Mouse (Mus musculus) hindbrain, embryonic 12.5 days (tissue): ENCODE data around the gene Hmgb2. TPM values are rescaled to one million over a fixed set of nuclear protein-coding genes. Genes with fewer than 3 reads are reported as not detected.
A peak's percentile ranks its signal among the peaks of the same experiment; 100 is the strongest.
"Not testable (repeated sequence)": the region's sequence is repeated elsewhere in the genome, so short reads cannot be mapped to it uniquely, and the experiment has no call there.

Experiments
- ATAC-seq: fragments of 200-750 bp; cut with Nextera tagmentation; 2 replicates; pipeline ENCODE4 v1.8.0; 2017; ENCODE audit warnings: moderate TSS enrichment; ENCODE audit not compliant: low FRiP score
- H3K27ac ChIP-seq: fragments of 300-500 bp; sonication (generic); 2 replicates; pipeline ENCODE4 v1.5.1; 2016; ENCODE audit warnings: mild to moderate bottlenecking
- H3K27me3 ChIP-seq: fragments of 300-500 bp; sonication (generic); 2 replicates; pipeline ENCODE4 v1.6.1; 2016; ENCODE audit warnings: mild to moderate bottlenecking
- H3K36me3 ChIP-seq: fragments of 300-500 bp; sonication (generic); 2 replicates; pipeline ENCODE4 v1.6.1; 2016; ENCODE audit warnings: mild to moderate bottlenecking
- H3K4me1 ChIP-seq: fragments of 300-500 bp; sonication (generic); 2 replicates; pipeline ENCODE4 v1.6.1; 2016
- H3K4me2 ChIP-seq: fragments of 300-500 bp; sonication (generic); replicated peaks from 2 replicates; pipeline ENCODE4 v1.6.1; 2016; ENCODE audit warnings: mild to moderate bottlenecking
- H3K4me3 ChIP-seq: fragments of 300-500 bp; sonication (generic); 2 replicates; pipeline ENCODE4 v1.5.1; 2016; ENCODE audit warnings: mild to moderate bottlenecking
- H3K9ac ChIP-seq: fragments of 300-500 bp; sonication (generic); 2 replicates; pipeline ENCODE4 v1.6.1; 2016; ENCODE audit warnings: mild to moderate bottlenecking, moderate library complexity
- H3K9me3 ChIP-seq: fragments of 300-500 bp; sonication (generic); replicated peaks from 2 replicates; pipeline ENCODE4 v1.6.1; 2016; ENCODE audit warnings: mild to moderate bottlenecking
- whole genome bisulfite sequencing: fragments of 180-500 bp; shearing (Covaris S2); methylation state at CpG from one replicate; pipeline ENCODE4 v1.1.7; 2016; 5-methylcytosine and 5-hydroxymethylcytosine counted together
- polyA plus RNA-seq: library from polyadenylated mRNA; unstranded; fragments of >200 nt; fragmentation: Nextera tagmentation; extraction: Ambion mirVana; gene quantifications from 2 replicates; pipeline ENCODE4 v1.2.1, GENCODE M21; 2016

Gene Hmgb2
- polyA plus RNA-seq, 1 experiment from 2014 or later: 331 TPM

DNA sequence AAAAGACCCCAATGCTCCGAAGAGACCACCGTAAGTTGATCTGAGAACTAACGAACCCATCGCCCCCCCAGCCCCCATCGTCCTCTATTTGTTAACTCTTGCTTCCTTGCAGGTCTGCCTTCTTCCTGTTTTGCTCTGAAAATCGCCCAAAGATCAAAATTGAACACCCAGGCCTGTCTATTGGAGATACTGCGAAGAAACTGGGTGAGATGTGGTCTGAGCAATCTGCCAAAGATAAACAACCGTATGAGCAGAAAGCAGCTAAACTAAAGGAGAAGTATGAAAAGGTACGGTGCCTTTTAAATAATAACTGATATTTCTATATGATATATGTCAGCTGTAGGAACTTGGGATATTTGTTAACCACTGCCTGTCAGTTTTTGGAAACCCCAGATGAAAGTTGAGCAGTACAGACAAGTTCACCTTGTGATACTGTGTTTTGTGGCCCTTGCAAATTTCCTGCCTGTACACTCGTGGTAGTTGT is 1.5 kb downstream of the Hmgb2 start:
- not testable (repeated sequence) for H3K4me1 ChIP-seq, H3K36me3 ChIP-seq, ATAC-seq, H3K9me3 ChIP-seq, H3K27me3 ChIP-seq, H3K27ac ChIP-seq
- peak overlapping the region; percentile 74 for H3K4me2 ChIP-seq
- H3K4me3 ChIP-seq: peak overlapping the region; percentile 80
- H3K9ac ChIP-seq: peak overlapping the region; percentile 97
- WGBS: 31% methylated on average over 10 of the region's 10 CpGs

DNA sequence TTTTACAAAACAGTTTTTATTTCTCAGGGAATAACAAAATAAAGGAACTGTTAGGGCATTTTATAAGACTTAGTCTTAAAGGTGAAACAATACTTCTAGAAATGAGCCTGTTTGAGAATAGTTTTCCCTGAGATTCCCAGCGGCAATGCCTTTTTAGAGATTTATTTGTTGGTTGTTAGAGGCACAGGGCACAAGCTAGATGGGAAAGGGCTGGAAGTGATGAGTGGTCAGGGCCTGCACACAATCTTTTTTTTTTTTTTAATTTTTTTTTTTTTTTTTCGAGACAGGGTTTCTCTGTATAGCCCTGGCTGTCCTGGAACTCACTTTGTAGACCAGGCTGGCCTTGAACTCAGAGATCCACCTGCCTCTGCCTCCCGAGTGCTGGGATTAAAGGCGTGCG is 5.0 kb downstream of the Hmgb2 start:
- not testable (repeated sequence) for H3K4me3 ChIP-seq, H3K27me3 ChIP-seq, H3K4me1 ChIP-seq, H3K36me3 ChIP-seq, H3K27ac ChIP-seq, H3K4me2 ChIP-seq, ATAC-seq, H3K9me3 ChIP-seq, H3K9ac ChIP-seq
- WGBS: 92% methylated on average over 4 of the region's 5 CpGs

- H3K4me3 ChIP-seq: no peak overlapping the region
- H3K27ac ChIP-seq: no peak overlapping the region
- no peak overlapping the region for H3K4me2 ChIP-seq
- H3K9ac ChIP-seq: no peak overlapping the region
- peaks cover 9% of the 10 kb centered on the region for H3K4me1 ChIP-seq
- 90% methylated on average over 3 of the region's 3 CpGs for WGBS
- H3K27me3 ChIP-seq: no peaks in the 10 kb centered on the region
- no peaks in the 10 kb centered on the region for H3K9me3 ChIP-seq
- no peak for ATAC-seq
- 0 out of 2 replicates have a peak, but pooled peaks cover 5% of the 10 kb centered on the region for H3K36me3 ChIP-seq
These were observed 6.0 kb downstream of the Hmgb2 start for GRCm38 (mm10) chr8:57517723-57518122.

DNA sequence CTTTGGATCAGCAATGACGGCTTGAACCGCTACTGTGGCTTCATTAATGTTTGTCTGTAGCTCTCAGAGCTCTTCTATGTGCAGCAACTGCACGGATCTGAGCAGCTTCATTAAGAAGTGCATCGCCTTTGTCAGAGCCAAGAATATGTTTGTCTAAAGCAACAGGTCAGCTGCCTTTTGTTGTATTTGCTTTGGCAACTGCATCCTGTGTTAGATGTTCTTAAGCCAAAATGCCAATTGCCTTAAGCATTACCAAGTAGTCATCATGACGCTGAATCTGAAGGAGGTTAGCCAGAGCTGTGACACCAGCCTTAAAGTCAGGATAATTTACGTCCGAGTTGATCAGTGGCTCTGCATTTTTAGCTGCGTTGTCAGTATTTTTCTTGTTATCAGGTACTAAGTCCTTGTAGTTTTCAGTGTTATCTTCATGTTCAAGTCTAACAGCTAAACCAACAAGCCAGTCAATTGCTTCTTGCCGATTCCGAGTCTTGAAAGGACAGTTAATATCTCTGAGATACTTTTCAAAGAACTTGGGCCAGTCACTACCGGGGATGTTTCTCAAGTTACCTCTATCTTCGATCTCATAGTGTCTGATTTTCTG is 8.6 kb downstream of the Hmgb2 start:
- H3K4me3 ChIP-seq: no peak overlapping the region
- H3K4me1 ChIP-seq: no peaks in the 10 kb centered on the region
- no peak overlapping the region for H3K4me2 ChIP-seq
- H3K9me3 ChIP-seq: no peaks in the 10 kb centered on the region
- no peak for ATAC-seq
- no peaks in the 10 kb centered on the region for H3K27me3 ChIP-seq
- H3K36me3 ChIP-seq: 0 out of 2 replicates have a peak, but pooled peaks cover 6% of the 10 kb centered on the region
- H3K9ac ChIP-seq: no peak overlapping the region
- WGBS: 89% methylated on average over 12 of the region's 12 CpGs
- no peak overlapping the region for H3K27ac ChIP-seq

DNA sequence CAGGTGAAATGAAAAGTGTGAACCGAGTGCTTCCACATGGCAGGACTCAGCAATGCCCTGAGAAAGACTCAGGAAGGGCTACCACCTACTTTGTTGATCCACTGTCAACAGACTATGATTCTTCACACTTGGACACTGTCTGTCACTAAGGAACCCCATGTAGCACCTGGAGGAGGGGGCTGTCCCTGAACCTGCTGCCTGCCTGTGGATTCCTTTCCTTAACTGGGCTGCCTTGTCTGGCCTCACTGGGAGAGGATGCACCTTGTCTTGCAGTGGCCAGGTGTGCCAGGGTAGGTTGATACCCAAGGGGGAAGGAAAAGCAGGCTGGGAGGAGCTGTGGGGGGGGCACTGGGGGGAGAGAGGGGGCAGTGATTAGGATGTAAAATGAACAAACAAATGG is 16.3 kb downstream of the Hmgb2 start:
- Histone ChIP-seq H3K4me2 (no peak overlapping the region), H3K4me1 (no peaks in the 10 kb centered on the region), H3K9me3 (no peaks in the 10 kb centered on the region), H3K9ac (no peak overlapping the region), H3K4me3 (no peak overlapping the region), H3K27ac (no peak overlapping the region), H3K27me3 (no peaks in the 10 kb centered on the region), H3K36me3 (0 out of 2 replicates have a peak, but pooled peaks cover 3% of the 10 kb centered on the region)
- WGBS: 92% methylated on average over 1 of the region's 1 CpGs
- no peak for ATAC-seq

DNA sequence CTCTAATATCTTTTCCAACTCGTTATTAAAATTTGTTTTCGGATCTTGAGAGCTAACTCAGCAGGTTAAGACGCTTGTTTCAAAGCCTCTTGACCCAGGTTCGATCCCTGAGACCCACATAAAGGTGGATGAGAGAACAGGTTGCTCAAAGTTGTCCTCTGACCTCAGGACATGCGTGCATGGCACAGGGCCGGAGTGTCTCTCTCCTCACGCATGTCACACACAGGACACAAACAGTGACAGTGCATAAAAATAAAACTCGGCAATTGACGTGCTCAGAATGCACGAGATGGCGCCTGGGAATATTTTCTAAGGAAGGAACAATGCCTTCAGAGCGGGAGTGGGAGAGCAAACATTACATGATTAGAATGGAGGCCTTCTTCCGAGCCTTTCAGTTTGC is 18.5 kb downstream of the Hmgb2 start:
- WGBS: 89% methylated on average over 13 of the region's 13 CpGs
- no peak overlapping the region for H3K4me2 ChIP-seq
- no peak overlapping the region for H3K27ac ChIP-seq
- H3K4me1 ChIP-seq: no peaks in the 10 kb centered on the region
- no peak for ATAC-seq
- H3K4me3 ChIP-seq: no peak overlapping the region
- no peak overlapping the region for H3K9ac ChIP-seq
- H3K9me3 ChIP-seq: no peaks in the 10 kb centered on the region
- peaks cover 8% of the 10 kb centered on the region for H3K36me3 ChIP-seq
- no peaks in the 10 kb centered on the region for H3K27me3 ChIP-seq

- peak; percentile 26; the same call in 1 of the 2 replicates for ATAC-seq
- H3K4me2 ChIP-seq: no peak overlapping the region
- WGBS: 35% methylated on average over 15 of the region's 15 CpGs
- H3K4me1 ChIP-seq: no peaks in the 10 kb centered on the region
- peaks cover 12% of the 10 kb centered on the region for H3K36me3 ChIP-seq
- no peaks in the 10 kb centered on the region for H3K27me3 ChIP-seq
- H3K9ac ChIP-seq: no peak overlapping the region
- H3K9me3 ChIP-seq: no peaks in the 10 kb centered on the region
- H3K27ac ChIP-seq: no peak overlapping the region
- no peak overlapping the region for H3K4me3 ChIP-seq
These were observed 19.1 kb downstream of the Hmgb2 start for GRCm38 (mm10) chr8:57530666-57531349.

DNA sequence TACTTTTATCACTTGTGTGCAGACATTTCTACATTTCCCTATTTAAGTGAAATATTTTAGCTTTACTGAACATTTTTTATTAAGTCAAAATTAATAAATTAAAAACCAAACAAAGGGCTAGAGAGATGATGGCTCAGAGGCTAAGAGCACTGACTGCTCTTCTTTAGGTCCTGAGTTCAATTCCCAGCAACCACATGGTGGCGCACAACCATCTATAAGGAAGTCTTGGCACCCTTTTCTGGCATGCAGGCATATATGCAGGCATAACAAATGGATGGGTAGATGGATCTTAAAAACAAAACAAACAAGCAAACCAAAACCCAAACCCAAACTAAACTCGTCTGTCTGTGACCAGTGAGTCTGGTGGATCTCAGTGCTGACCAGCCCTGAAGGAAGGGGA is 20.5 kb downstream of the Hmgb2 start:
- H3K9ac ChIP-seq: no peak overlapping the region
- H3K9me3 ChIP-seq: no peaks in the 10 kb centered on the region
- H3K4me2 ChIP-seq: no peak overlapping the region
- no peak for ATAC-seq
- WGBS: 57% methylated on average over 2 of the region's 2 CpGs
- H3K4me3 ChIP-seq: no peak overlapping the region
- no peaks in the 10 kb centered on the region for H3K27me3 ChIP-seq
- peaks cover 19% of the 10 kb centered on the region for H3K36me3 ChIP-seq
- H3K27ac ChIP-seq: no peak overlapping the region
- H3K4me1 ChIP-seq: no peaks in the 10 kb centered on the region

- no peak for ATAC-seq
- Histone ChIP-seq H3K9ac (no peak overlapping the region), H3K4me2 (no peak overlapping the region), H3K9me3 (no peaks in the 10 kb centered on the region), H3K4me1 (no peaks in the 10 kb centered on the region), H3K36me3 (peaks cover 19% of the 10 kb centered on the region), H3K27me3 (no peaks in the 10 kb centered on the region), H3K4me3 (no peak overlapping the region), H3K27ac (no peak overlapping the region)
- 95% methylated on average over 4 of the region's 4 CpGs for WGBS
These were observed 21.4 kb downstream of the Hmgb2 start for GRCm38 (mm10) chr8:57533106-57533505.

- no peaks in the 10 kb centered on the region for H3K27me3 ChIP-seq
- H3K4me2 ChIP-seq: no peak overlapping the region
- peaks cover 19% of the 10 kb centered on the region for H3K36me3 ChIP-seq
- no peak for ATAC-seq
- no peak overlapping the region for H3K27ac ChIP-seq
- H3K9ac ChIP-seq: no peak overlapping the region
- 72% methylated on average over 4 of the region's 4 CpGs for WGBS
- no peaks in the 10 kb centered on the region for H3K9me3 ChIP-seq
- H3K4me1 ChIP-seq: no peaks in the 10 kb centered on the region
- H3K4me3 ChIP-seq: no peak overlapping the region
These were observed 22.8 kb downstream of the Hmgb2 start for GRCm38 (mm10) chr8:57534495-57534894.

- Histone ChIP-seq H3K4me1 (no peaks in the 10 kb centered on the region), H3K36me3 (peaks cover 19% of the 10 kb centered on the region), H3K9me3 (no peaks in the 10 kb centered on the region), H3K27ac (no peak overlapping the region), H3K27me3 (no peaks in the 10 kb centered on the region), H3K9ac (no peak overlapping the region), H3K4me2 (no peak overlapping the region), H3K4me3 (no peak overlapping the region)
- no peak for ATAC-seq
- WGBS: 92% methylated on average over 6 of the region's 6 CpGs
These were observed 24.5 kb downstream of the Hmgb2 start for GRCm38 (mm10) chr8:57536167-57536566.

GRCm38 (mm10) chr8:57538601-57539000 is 26.9 kb downstream of the Hmgb2 start:
- no peak overlapping the region for H3K4me3 ChIP-seq
- H3K4me2 ChIP-seq: no peak overlapping the region
- WGBS: 89% methylated on average over 7 of the region's 7 CpGs
- H3K36me3 ChIP-seq: peaks cover 19% of the 10 kb centered on the region
- H3K4me1 ChIP-seq: no peaks in the 10 kb centered on the region
- H3K27me3 ChIP-seq: no peaks in the 10 kb centered on the region
- no peak overlapping the region for H3K27ac ChIP-seq
- ATAC-seq: no peak
- H3K9me3 ChIP-seq: no peaks in the 10 kb centered on the region
- H3K9ac ChIP-seq: no peak overlapping the region
